Mouse (Mus musculus) c-Kit-positive CD71-negative TER-119-negative erythroid progenitor cells, embryonic 14.5 days (primary cell): ENCODE data around the gene Zfp964.
"Not testable (repeated sequence)": the region's sequence is repeated elsewhere in the genome, so short reads cannot be mapped to it uniquely, and the experiment has no call there.

ENCODE experiments used
- DNase-seq: peaks from one replicate; pipeline ENCODE4 v3.0.0-alpha.2; 2013; ENCODE audit warnings: low read depth

Gene Zfp964

DNA sequence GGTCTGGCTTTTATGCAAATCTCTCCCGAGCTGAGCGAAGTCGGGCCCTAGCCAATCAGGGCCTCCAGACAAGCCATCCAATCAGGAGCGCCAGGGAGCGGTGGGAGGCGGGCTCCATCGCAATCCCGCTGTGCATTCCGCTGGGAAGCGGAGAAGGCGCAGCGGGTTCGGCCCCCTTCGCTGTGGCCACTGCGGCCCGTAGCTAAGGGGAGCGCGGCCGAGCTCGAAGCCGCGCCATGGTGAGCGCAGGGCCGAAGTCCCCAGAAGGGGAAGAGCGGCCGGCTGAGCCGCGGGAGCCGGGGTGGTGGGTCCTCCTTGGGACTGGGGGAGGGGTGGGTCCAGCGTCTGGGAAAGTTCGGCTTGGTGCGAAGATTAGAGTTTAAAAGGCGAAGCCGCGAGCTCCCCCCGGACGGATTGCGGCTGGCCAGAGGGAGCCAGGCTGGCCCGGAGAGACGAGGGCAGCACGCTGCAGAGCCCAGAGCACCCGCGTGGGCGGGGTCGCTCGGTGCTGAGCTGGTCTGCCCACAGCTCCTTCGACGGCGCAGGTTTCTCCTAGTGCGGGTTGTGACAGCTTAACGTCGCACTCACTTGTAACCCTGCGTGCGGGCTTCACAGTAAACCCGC lies at the start of gene Zfp964:
Zfp964 (plus strand) TSS at position 122 of the 624 bp plus-strand sequence.
- peak; percentile 68 for DNase-seq

- DNase-seq, result no peak
These were observed 39.6 kb upstream of the Zfp964 start for GRCm38 (mm10) chr8:69614687-69615086.

DNA sequence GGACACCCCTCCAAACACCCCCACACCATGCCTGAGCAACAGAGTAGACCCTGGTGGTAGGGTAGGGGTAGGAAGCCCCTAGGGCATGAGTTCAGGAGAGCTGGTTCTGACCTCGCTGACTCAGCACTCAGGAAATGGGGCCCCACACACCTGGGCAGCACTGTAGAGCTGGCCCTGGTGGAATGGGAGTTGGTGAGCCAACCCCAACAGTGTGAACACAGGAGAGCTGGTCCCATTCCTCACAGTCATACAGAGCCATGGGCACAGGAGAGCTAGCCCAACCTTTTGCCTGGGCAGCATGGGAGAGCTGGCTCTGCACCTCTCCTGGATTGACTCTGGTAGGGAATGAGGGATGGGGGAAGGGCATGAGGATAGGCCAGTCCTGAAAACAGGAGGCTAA lies 36.2 kb upstream of the Zfp964 start:
- no peak for DNase-seq

DNA sequence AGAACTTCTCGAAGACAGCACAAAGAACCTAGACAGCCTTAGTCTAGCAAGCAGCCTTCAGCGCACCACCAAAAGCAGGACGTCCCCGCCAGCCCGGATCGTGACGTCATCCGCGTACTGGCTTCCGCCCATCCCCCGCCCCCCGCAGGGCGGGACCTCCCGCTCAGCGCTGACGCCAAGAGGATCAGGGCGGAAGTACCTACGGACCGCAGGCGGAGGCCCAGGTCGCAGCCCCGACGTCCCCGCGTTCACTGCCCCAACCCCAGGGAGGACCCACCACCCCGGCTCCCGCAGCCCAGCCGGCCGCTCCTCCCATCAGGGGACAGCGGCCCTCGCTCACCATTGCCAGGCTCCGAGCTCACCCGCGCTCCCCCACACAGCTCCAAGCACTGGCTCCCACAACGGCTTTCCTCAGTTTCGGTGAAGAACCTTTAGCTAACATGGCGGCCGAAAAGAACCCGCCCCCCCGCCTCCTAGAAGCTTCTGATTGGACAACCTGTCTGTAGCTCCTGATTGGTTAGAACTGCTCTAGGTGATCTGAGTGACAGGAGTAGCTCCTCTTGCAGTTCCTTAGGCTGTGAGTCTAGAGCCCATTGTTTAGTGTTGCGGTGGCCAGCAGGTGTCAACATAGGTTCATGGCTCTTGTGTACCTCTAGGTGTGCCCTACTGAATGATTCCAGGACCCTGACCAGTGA lies 29.0 kb upstream of the Zfp964 start, which contains the start of gene Zfp868:
Zfp868 (minus strand) TSS at position 454 of the 695 bp plus-strand sequence.
- DNase-seq, result peak; percentile 90

GRCm38 (mm10) chr8:69653808-69654357 lies 396 bp upstream of the Zfp964 start:
- no peak for DNase-seq

- no peak for DNase-seq
These were observed 7.0 kb downstream of the Zfp964 start for GRCm38 (mm10) chr8:69661294-69661693.

DNA sequence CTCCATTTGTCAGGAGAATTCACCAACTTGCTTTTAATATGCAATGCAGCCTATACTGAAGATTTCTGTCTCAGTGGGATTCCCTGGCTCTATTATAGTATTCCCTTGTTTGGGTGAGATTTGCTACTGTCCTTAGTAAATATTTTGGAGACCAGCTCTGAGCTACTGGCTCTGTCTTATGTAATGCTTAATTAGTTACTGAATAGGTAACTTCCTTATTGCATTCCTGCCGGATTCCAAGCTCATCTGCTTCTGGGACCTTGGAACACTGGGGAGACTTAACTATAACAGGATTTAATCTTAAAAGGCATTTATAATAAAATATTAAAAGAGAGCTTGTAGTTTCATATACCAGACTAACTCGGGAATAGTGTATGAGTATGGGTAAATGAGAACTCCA lies 10.8 kb downstream of the Zfp964 start:
- not testable (repeated sequence) for DNase-seq

- DNase-seq, result no peak
These were observed 47.5 kb downstream of the Zfp964 start for GRCm38 (mm10) chr8:69701810-69702209.

- not testable (repeated sequence) for DNase-seq
These were observed 56.3 kb downstream of the Zfp964 start, which contains the start of gene Zfp869 for GRCm38 (mm10) chr8:69710624-69711023. Gene Zfp869 (minus strand): TSS chr8:69710724.

DNA sequence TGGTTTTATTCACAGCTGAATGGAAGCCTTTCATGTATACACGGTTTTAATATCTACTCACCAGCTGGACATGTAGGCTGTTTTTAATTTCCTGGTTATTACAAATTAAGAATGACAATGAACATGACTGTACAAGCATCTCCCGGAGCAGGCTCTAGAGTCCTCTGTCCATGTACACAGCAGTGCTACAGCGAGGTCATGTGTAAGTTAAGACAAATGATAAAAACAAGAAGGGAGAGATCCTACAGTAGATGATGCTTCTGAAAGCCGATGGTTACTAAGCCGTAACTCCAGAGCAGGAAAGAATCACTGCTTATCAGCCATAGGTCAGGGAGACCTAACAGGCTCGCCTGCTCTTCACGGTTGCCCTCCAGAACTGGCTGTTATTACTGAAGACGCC lies 59.2 kb downstream of the Zfp964 start:
- DNase-seq, result no peak

DNA sequence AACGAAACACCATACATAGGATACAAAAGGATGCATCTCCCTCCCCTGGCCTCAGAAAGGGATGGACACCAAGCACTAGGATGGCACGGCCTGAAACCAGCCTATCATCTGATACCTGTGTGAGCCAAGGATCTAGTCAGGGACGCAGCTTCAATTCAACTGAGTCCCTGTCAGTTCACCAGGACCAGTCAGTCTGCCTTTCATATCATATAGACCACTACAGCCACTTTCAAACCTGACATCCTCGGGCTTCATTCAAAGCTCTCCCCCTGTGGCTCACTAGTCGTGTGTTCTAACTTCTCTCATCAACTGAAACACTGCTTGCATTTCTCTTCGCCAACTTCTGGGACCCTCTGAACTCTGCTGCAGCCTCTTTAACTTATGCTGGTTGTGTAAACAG lies 61.1 kb downstream of the Zfp964 start:
- no peak for DNase-seq
